In genomic region chr9:72665517-72665916, GRCm38 (mm10) we compare ENCODE assay signal across 8 mouse cellular contexts. TPM values are rescaled to one million over a fixed set of nuclear protein-coding genes. Genes with fewer than 3 reads are reported as not detected.
DNase-seq lines count a peak whose midpoint lies in the region; ATAC-seq and TF ChIP-seq lines count a peak whose summit lies in the region.

No protein-coding gene starts in this region.

- no peak overlapping the region for H3K4me3 ChIP-seq in kidney, adult 2 months (ENCODE audit: insufficient read depth, low read depth, low read length)
- H3K4me3 ChIP-seq in embryonic facial prominence, embryonic 12.5 days: peak overlapping the region; percentile 92
- no peak overlapping the region for H3K4me3 ChIP-seq in intestine, postnatal 0 days (ENCODE audit: low read depth, low read length)
- H3K4me3 ChIP-seq in neural tube, embryonic 12.5 days: peak overlapping the region; percentile 81; the same call in 1 of the 2 replicates

- H3K4me2 ChIP-seq in embryonic facial prominence, embryonic 12.5 days (replicated peaks): peak overlapping the region; percentile 96
- peak overlapping the region; percentile 79; the same call in 1 of the 2 replicates for H3K4me2 ChIP-seq in intestine, postnatal 0 days (replicated peaks; ENCODE audit: low read depth)
- H3K4me2 ChIP-seq in neural tube, embryonic 12.5 days (replicated peaks): peak overlapping the region; percentile 83

- no peak for TF ChIP-seq CTCF in kidney, adult 2 months (conservative IDR thresholded peaks at IDR 0.05; ENCODE audit: insufficient read depth, insufficient read length, low read depth, low read length)
- TF ChIP-seq CTCF in intestine, postnatal 0 days (IDR thresholded peaks at IDR 0.05; ENCODE audit: low read depth): no peak

- no peaks in the 10 kb centered on the region for H3K9me3 ChIP-seq in embryonic facial prominence, embryonic 12.5 days
- no peaks in the 10 kb centered on the region for H3K9me3 ChIP-seq in intestine, postnatal 0 days (ENCODE audit: control insufficient read depth)
- H3K9me3 ChIP-seq in neural tube, embryonic 12.5 days: no peaks in the 10 kb centered on the region

- H3K27me3 ChIP-seq in kidney, adult 2 months (replicated peaks; ENCODE audit: control insufficient read depth, insufficient read depth, low read length): no peaks in the 10 kb centered on the region
- H3K27me3 ChIP-seq in embryonic facial prominence, embryonic 12.5 days: no peaks in the 10 kb centered on the region
- no peaks in the 10 kb centered on the region for H3K27me3 ChIP-seq in intestine, postnatal 0 days (replicated peaks; ENCODE audit: control insufficient read depth, insufficient read depth, low read length)
- no peaks in the 10 kb centered on the region for H3K27me3 ChIP-seq in neural tube, embryonic 12.5 days (replicated peaks)

- no peak overlapping the region for H3K27ac ChIP-seq in kidney, adult 2 months (ENCODE audit: insufficient read depth, low read depth, low read length)
- 0 out of 2 replicates have a peak overlapping the region, but pooled peaks have one; percentile 26 for H3K27ac ChIP-seq in embryonic facial prominence, embryonic 12.5 days
- H3K27ac ChIP-seq in intestine, postnatal 0 days (ENCODE audit: low read depth, low read length): peak overlapping the region; percentile 35; the same call in 1 of the 2 replicates
- H3K27ac ChIP-seq in neural tube, embryonic 12.5 days: peak overlapping the region; percentile 43; the same call in 1 of the 2 replicates

- peak; percentile 46 for DNase-seq in kidney, adult 9 months
- DNase-seq in kidney, adult 2 months: no peak
- DNase-seq in left cerebral cortex, adult 18-20 months (ENCODE audit: low spot score in 2 of 2): no peak
- no peak for DNase-seq in layer of hippocampus, adult 9-10 months (ENCODE audit: low spot score)
- DNase-seq in cerebellum, adult 9-11 months: no peak

- H3K9ac ChIP-seq in embryonic facial prominence, embryonic 12.5 days: 0 out of 2 replicates have a peak overlapping the region, but pooled peaks have one; percentile 99
- H3K9ac ChIP-seq in intestine, postnatal 0 days (ENCODE audit: low read depth, low read length): no peak overlapping the region
- H3K9ac ChIP-seq in neural tube, embryonic 12.5 days: peak overlapping the region; percentile 99; the same call in 1 of the 2 replicates

- 44% methylated on average over 7 of the region's 7 CpGs for WGBS in kidney, adult 2 months
- 45% methylated on average over 7 of the region's 7 CpGs for WGBS in embryonic facial prominence, embryonic 12.5 days
- 46% methylated on average over 7 of the region's 7 CpGs for WGBS in intestine, postnatal 0 days
- 38% methylated on average over 7 of the region's 7 CpGs for WGBS in neural tube, embryonic 12.5 days

- ATAC-seq in embryonic facial prominence, embryonic 12.5 days (ENCODE audit: insufficient number of reproducible peaks, insufficient read depth, low FRiP score, low TSS enrichment): no peak
- ATAC-seq in intestine, postnatal 0 days: no peak
- no peak for ATAC-seq in neural tube, embryonic 12.5 days (ENCODE audit: low FRiP score, low read depth)

- H3K4me1 ChIP-seq in kidney, adult 2 months (ENCODE audit: control insufficient read depth, insufficient read depth, low read length): peaks cover 16% of the 10 kb centered on the region
- peaks cover 39% of the 10 kb centered on the region for H3K4me1 ChIP-seq in embryonic facial prominence, embryonic 12.5 days
- 0 out of 2 replicates have a peak, but pooled peaks cover 3% of the 10 kb centered on the region for H3K4me1 ChIP-seq in intestine, postnatal 0 days (replicated peaks; ENCODE audit: control insufficient read depth, insufficient read depth, low read length)
- H3K4me1 ChIP-seq in neural tube, embryonic 12.5 days: peaks cover 29% of the 10 kb centered on the region

- TF ChIP-seq POLR2A in kidney, adult 2 months (IDR thresholded peaks at IDR 0.05; ENCODE audit: low read depth, low read length): no peak

- no peaks in the 10 kb centered on the region; the same call in none of the 2 replicates for H3K36me3 ChIP-seq in kidney, adult 2 months (ENCODE audit: control insufficient read depth, insufficient read depth, low read length)
- H3K36me3 ChIP-seq in embryonic facial prominence, embryonic 12.5 days: peaks cover 46% of the 10 kb centered on the region
- H3K36me3 ChIP-seq in intestine, postnatal 0 days (ENCODE audit: control insufficient read depth, insufficient read depth): peaks cover 23% of the 10 kb centered on the region; the same call in 1 of the 2 replicates
- H3K36me3 ChIP-seq in neural tube, embryonic 12.5 days: peaks cover 44% of the 10 kb centered on the region

RNA-seq across cellular contexts. Expression of gene Nedd4, which starts 3.4 kb away (rescaled TPM):
- polyA plus RNA-seq in kidney, adult 2 months (2012; rRNA removed): 104 and 118 TPM in 2 replicates
- 722 and 756 TPM in 2 replicates for polyA plus RNA-seq in embryonic facial prominence, embryonic 12.5 days (2016; fragmentation: Nextera tagmentation; extraction: Ambion mirVana)
- 142 and 160 TPM in 2 replicates for polyA plus RNA-seq in intestine, postnatal 0 days (2015; fragmentation: Nextera tagmentation; extraction: Ambion mirVana)
- polyA plus RNA-seq in neural tube, embryonic 12.5 days (2016; fragmentation: Nextera tagmentation; extraction: Ambion mirVana): 605 and 637 TPM in 2 replicates
- 100 to 1,000 TPM; 289 to 298 TPM for total RNA-seq in left cerebral cortex, adult 18-20 months (2021)

Comparison
In these comparisons a context has a peak if more than half of its experiments do, and no peak if none do; other contexts are left out.
1. H3K4me3 ChIP-seq: peak in embryonic facial prominence, embryonic 12.5 days (single experiment) and neural tube, embryonic 12.5 days (single experiment); none in kidney, adult 2 months (single experiment) and intestine, postnatal 0 days (single experiment).
2. Peak in every context shown above with its lines, with median percentiles within 50 percentile points of each other: H3K4me2 ChIP-seq.